Mouse (Mus musculus) mature B cell (primary cell): ENCODE measurements around the gene Cd47.

ENCODE experiments used
- in situ Hi-C: fragments of 300-500 bp; cut with MboI; formaldehyde crosslinking; loops from 2 replicates; pipeline ENCODE4 v1.14.3; 2019

Cd47 gene

GRCm38 (mm10) chr16:49949261-49949660, 148.9 kb downstream of the Cd47 start:
- in situ Hi-C loops, result no loop called here

DNA sequence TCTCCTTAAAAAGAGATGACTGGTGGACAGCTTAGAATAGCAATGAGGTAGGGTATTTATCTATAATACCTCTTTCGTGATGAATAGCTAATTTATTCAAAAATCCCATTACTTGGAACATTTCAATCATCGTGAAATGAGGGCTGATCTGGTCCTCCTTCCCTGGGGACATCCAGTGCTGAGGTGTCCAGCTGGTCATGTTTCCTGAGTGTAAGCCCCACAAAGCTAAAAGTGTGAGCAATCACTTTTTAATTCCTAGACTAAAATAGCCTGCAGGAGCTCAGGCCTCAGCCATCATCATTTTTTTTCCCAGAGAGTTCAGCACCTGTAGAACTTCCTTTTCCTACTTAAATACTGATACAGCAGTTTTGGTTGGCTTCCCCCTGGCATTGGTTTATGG, 150.0 kb downstream of the Cd47 start:
- in situ Hi-C loops, result no loop called here

DNA sequence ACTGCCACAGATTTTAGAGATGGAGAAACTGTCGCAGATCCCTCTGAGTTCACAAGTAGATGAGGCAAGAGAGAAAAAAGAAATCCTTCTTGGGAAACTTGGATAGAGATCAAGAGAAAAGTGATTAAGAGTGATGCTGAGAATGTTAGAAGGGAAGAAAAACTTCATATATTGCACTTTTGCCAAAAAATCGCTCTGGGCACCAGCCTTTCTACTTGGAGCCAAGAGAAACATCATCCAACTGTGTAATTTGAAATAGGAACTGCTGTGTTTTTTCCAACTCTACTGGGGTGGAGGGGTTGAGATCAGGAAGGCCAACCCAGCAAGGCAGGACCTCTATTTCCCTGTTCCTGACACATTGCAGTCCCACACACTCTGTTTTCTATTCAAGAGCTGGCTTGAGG, 151.0 kb downstream of the Cd47 start:
- in situ Hi-C loops, result no loop called here

DNA sequence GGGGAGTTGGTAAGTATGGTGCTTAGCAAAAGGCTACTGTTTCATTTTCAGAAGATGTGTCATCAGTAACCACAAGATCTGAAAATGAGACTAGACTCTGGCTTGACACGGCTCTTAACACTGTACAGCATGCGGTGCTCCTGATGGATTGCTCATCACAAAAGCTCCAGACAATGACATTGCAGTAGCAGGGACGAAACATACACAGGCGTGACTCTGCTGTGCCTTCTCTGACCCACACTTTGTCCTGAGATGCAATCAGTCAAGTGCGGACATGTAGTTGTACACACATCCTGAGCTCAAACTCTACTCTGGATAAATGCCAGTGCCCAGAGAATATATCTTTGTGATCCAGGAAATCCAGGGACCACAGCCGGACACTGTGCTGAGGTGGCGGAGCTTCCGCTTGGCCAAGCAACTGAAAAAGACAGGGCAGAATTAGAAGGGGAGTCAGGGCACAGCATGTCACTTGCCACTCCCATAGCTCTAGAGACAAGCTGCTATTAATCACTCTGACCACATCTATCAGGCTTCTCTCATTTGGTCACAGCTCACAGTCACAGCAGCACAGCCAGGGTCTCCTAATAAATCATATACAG, 151.7 kb downstream of the Cd47 start:
- in situ Hi-C loops, result no loop called here

GRCm38 (mm10) chr16:49953817-49954216, 153.5 kb downstream of the Cd47 start:
- in situ Hi-C loops, result no loop called here

GRCm38 (mm10) chr16:49954909-49955308, 154.6 kb downstream of the Cd47 start:
- in situ Hi-C loops, result no loop called here

DNA sequence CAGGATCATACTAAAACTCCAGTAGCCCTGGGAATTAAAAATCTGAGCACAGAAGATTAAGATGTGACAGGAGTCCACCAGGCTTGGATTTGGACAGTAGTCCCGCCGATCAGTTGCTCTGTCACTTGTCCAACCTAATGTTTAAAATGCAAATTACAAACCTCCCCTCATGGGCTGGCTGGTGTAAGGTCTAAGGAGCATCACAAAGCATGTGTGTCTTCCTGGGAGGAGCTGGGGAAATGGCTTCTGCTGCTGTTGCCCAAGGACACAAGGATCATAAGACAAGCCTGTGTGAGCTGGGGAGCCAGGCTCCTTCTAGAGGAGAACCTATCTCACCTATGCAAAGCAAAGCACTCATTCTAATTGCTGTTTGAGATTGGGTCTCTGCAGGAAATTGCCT, 155.0 kb downstream of the Cd47 start:
- in situ Hi-C loops, result no loop called here

GRCm38 (mm10) chr16:49955952-49956351, 155.6 kb downstream of the Cd47 start:
- in situ Hi-C loops, result no loop called here

DNA sequence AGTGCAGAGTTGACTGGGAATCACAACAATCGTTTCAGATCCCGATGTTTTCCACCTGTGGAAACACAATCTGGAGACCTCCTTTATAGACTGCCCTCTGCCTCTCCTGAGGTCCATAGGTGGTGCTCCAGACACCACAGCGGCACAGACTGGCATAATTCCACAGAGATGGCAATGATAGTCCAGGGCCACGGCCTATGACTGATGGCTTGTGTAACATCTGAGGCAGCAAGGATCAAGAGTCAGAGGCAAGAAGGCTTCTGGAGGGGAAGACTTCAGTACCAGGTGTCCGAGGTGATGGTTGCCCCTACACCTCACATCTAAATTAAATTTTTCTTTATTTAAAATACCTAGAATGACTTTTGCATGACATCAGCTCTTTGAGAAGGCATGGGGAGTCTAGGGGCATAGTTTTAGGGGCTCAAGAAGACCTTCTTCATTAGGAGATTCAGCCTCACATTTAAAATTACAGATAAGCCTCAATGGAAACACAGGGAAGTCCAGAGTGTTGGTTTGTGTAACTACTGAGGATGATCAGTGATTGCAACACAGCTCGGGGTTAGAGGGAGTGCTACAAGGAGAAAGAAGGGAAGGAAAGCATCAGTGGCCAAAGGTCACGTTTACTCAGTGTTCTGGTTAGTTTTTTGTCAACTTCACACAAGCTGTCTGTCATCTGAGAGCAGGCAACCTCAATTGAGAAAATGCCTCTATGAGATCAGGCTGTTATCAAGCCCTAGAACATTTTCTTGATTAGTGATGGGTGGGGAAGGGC, 156.4 kb downstream of the Cd47 start:
- in situ Hi-C loops, result no loop called here

- in situ Hi-C loops, result no loop called here
Measured at GRCm38 (mm10) chr16:49958900-49959436, 158.6 kb downstream of the Cd47 start.

GRCm38 (mm10) chr16:49962305-49962704, 162.0 kb downstream of the Cd47 start:
- in situ Hi-C loops, result no loop called here

DNA sequence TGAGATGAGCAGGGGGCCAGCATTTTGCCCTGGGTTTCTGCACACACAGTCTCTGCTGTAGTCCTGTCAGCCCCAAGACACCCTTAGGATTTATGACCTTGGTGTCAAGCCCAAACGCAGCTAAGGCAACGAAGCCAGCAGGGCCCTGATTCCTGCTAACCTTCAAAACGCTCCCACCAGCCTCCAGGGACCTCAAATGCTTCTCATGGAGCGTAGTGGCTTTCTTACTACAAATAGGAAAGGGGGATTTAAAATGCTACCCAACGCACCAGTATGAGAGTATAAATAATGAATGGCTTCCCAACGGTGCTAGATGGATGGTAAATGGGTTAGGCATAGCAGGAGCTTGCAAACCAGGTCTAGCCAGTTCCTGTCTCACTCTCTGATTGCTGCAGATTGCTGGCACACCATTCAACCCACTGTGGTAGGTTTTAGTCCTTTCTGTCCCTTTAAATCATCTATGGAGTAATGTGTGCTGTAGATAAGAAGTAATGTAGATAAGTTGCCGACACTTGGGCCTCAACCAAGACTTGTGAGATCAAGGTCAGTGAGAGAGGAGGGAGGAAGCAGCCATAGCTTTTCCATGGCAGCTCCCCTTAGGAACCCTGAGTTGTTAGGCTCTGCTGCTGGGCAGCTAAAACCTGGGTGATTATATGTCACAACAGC, 164.1 kb downstream of the Cd47 start:
- in situ Hi-C loops, result no loop called here
